Mouse (Mus musculus) ES-E14 (cell line): ENCODE data around the gene Mucl3. TPM values are rescaled to one million over a fixed set of nuclear protein-coding genes. Genes with fewer than 3 reads are reported as not detected.

Source experiments
- DNase-seq: peaks from one replicate; pipeline ENCODE4 v3.0.0-alpha.2; 2013; ENCODE audit warnings: low read depth, low spot score
- H3K27ac ChIP-seq: 2 replicates; pipeline ENCODE4 v1.5.1; 2012; ENCODE audit warnings: low read depth, mild to moderate bottlenecking, low read length, moderate library complexity, mixed read lengths; ENCODE audit not compliant: poor library complexity, insufficient read depth, severe bottlenecking
- H3K36me3 ChIP-seq: 2 replicates; pipeline ENCODE4 v1.6.1; 2012; ENCODE audit warnings: mild to moderate bottlenecking, low read length, moderate library complexity, mixed read lengths; ENCODE audit not compliant: control insufficient read depth, poor library complexity, insufficient read depth, severe bottlenecking
- H3K4me1 ChIP-seq, 2 experiments: fragments of 150-350 bp in 1 of 2; sonication (generic) in 1 of 2; 2 replicates each; pipeline ENCODE4 v1.6.1; 2012; ENCODE audit warnings: low read length in 2 of 2, mild to moderate bottlenecking in 1 of 2, mixed read lengths in 1 of 2; ENCODE audit not compliant: control insufficient read depth in 2 of 2, insufficient read depth in 2 of 2, poor library complexity in 1 of 2
- H3K4me3 ChIP-seq, 2 experiments: fragments of 150-350 bp in 1 of 2; sonication (generic) in 1 of 2; 2 replicates each; pipeline ENCODE4 v1.5.1; 2012; ENCODE audit warnings: low read length in 2 of 2, low read depth in 1 of 2, mild to moderate bottlenecking in 1 of 2, mixed read lengths in 1 of 2; ENCODE audit not compliant: insufficient read depth in 1 of 2, poor library complexity in 1 of 2, severe bottlenecking in 1 of 2
- H3K9ac ChIP-seq: 2 replicates; pipeline ENCODE4 v1.6.1; 2012; ENCODE audit warnings: low read depth, mild to moderate bottlenecking, low read length, mixed read lengths; ENCODE audit not compliant: poor library complexity, insufficient read depth, severe bottlenecking
- H3K9me3 ChIP-seq: fragments of 150-350 bp; sonication (generic); 2 replicates; pipeline ENCODE4 v1.6.1; 2012; ENCODE audit warnings: low read depth, mild to moderate bottlenecking, low read length; ENCODE audit not compliant: control insufficient read depth, insufficient read depth
- CHD2 ChIP-seq: IDR thresholded peaks from 2 replicates; pipeline ENCODE4 v1.6.1; 2014; ENCODE audit warnings: mild to moderate bottlenecking, low read depth, low read length, inconsistent platforms
- HCFC1 ChIP-seq: IDR thresholded peaks from 2 replicates; pipeline ENCODE4 v1.6.1; 2012; ENCODE audit warnings: low read length, inconsistent platforms, borderline replicate concordance; ENCODE audit not compliant: insufficient read depth
- MAFK ChIP-seq: IDR thresholded peaks from 2 replicates; pipeline ENCODE4 v1.6.1; 2014; ENCODE audit warnings: mild to moderate bottlenecking, low read depth, low read length, inconsistent platforms; ENCODE audit not compliant: insufficient read depth
- ZC3H11A ChIP-seq: IDR thresholded peaks from 2 replicates; pipeline ENCODE4 v1.6.1; 2012; ENCODE audit warnings: low read depth, mild to moderate bottlenecking, inconsistent platforms, low read length, borderline replicate concordance
- ZNF384 ChIP-seq: IDR thresholded peaks from 2 replicates; pipeline ENCODE4 v1.6.1; 2012; ENCODE audit warnings: low read depth, low read length, inconsistent platforms
- in situ Hi-C, 2 experiments: fragments of 600-800 bp; cut with MboI; formaldehyde crosslinking; loops; one replicate each; pipeline ENCODE4 v1.15.1; 2025; ENCODE audit warnings: low sequenced_read_pairs in 2 of 2, inconsistent platforms in 1 of 2; ENCODE audit not compliant: unreplicated experiment in 2 of 2
- total RNA-seq: library from RNA; depleted of rRNA; stranded (reverse); fragments of 300-350 nt; gene quantifications from 2 replicates; pipeline ENCODE4 v1.2.3, GENCODE M21; 2012

Gene Mucl3
- total RNA-seq, 1 experiment = 0.85 TPM

DNA sequence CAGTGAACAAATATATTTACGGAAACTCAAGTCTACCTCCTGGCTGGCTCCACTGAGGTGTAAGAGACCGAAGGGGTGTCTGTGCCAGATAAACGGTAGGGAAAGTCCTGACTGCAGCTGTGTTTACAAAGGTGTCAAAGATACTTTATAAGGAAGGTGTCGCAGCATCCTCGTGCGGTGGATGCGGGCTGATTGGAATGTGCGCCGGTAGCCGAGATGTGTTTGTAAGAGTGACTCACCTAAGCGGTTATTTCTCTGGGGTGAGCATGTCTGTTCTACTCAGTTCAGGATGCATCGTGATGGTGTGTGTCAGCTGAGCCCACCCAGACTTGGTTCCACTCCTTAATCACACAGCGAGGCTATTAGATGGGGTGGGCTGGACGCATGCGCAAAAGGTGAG, 51.8 kb downstream of the Mucl3 start:
- in situ Hi-C loops = no loop called here
- Histone ChIP-seq H3K36me3 (no peaks in the 10 kb centered on the region), H3K4me1 (peaks cover 12 to 24% of the 10 kb centered on the region in 2 experiments; a peak in 3 of 4 replicates), H3K4me3 (no peak overlapping the region), H3K9me3 (no peaks in the 10 kb centered on the region), H3K9ac (no peak overlapping the region), H3K27ac (no peak overlapping the region)
- no peak for DNase-seq
- TF ChIP-seq ZC3H11A = no peak
- TF ChIP-seq HCFC1 = no peak
- no peak for TF ChIP-seq MAFK
- TF ChIP-seq ZNF384 = no peak
- TF ChIP-seq CHD2 = no peak

GRCm38 (mm10) chr17:35591219-35591578, 52.3 kb downstream of the Mucl3 start:
- Histone ChIP-seq H3K4me1 (peaks cover 12 to 24% of the 10 kb centered on the region in 2 experiments; a peak in 3 of 4 replicates), H3K9ac (no peak overlapping the region), H3K4me3 (no peak overlapping the region), H3K36me3 (no peaks in the 10 kb centered on the region), H3K27ac (peak overlapping the region; percentile 30; the same call in 1 of the 2 replicates), H3K9me3 (no peaks in the 10 kb centered on the region)
- in situ Hi-C loops = no loop called here
- no peak for DNase-seq
- no peak for TF ChIP-seq ZNF384
- TF ChIP-seq CHD2 = no peak
- TF ChIP-seq HCFC1 = no peak
- TF ChIP-seq ZC3H11A = no peak
- TF ChIP-seq MAFK = no peak

- Histone ChIP-seq H3K4me3 (no peak overlapping the region), H3K36me3 (no peaks in the 10 kb centered on the region), H3K9me3 (no peaks in the 10 kb centered on the region), H3K9ac (no peak overlapping the region), H3K27ac (peak overlapping the region; percentile 30; the same call in 1 of the 2 replicates), H3K4me1 (peaks cover 12 to 24% of the 10 kb centered on the region in 2 experiments; a peak in 3 of 4 replicates)
- DNase-seq = peak; percentile 86
- TF ChIP-seq ZC3H11A (no peak), HCFC1 (no peak), ZNF384 (no peak), MAFK (no peak), CHD2 (no peak)
- in situ Hi-C loops = no loop called here
These were observed 52.9 kb downstream of the Mucl3 start for GRCm38 (mm10) chr17:35590410-35591218.

- in situ Hi-C loops = no loop called here
- Histone ChIP-seq H3K4me3 (no peak overlapping the region), H3K36me3 (no peaks in the 10 kb centered on the region), H3K4me1 (peaks cover 5 to 14% of the 10 kb centered on the region in 2 experiments; a peak in 3 of 4 replicates), H3K9me3 (no peaks in the 10 kb centered on the region), H3K27ac (no peak overlapping the region; the same call in 1 of the 2 replicates), H3K9ac (no peak overlapping the region)
- no peak for DNase-seq
- TF ChIP-seq CHD2 (no peak), ZC3H11A (no peak), MAFK (no peak), ZNF384 (no peak), HCFC1 (no peak)
These were observed 55.1 kb downstream of the Mucl3 start for GRCm38 (mm10) chr17:35588387-35588786.
